Mouse (Mus musculus): ENCODE data around the gene Brip1.

GRCm38 (mm10) chr11:86055806-86056205 is 145.2 kb downstream of the Brip1 start:
- no peak for TF ChIP-seq GATA1 (IDR thresholded peaks at IDR 0.05; ENCODE audit: borderline replicate concordance, low read length)
- no peak for TF ChIP-seq FLI1 (IDR thresholded peaks at IDR 0.05; ENCODE audit: low read length)
